Mouse (Mus musculus): ENCODE data around the gene Cd2ap.

DNA sequence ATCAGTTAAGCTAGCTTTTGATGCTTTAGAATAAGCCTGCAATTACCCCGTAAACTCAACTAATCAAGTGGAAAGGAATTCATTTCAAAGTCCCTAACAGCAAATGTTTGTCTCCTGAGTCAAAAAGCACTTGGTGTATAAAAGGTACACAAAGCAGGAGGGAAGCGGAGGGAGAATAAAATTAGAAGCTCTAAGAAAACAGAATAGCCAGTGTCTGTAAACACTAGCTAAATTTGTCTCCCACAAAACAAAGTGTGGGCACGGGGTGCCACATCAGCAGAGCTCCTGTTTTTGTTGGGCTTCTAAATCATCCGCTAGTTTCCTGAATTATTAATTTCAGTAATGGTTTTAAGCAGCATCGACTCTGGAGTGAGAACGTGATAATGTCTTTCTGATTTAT, 1.4 kb downstream of the Cd2ap start:
- TF ChIP-seq GATA1 (IDR thresholded peaks at IDR 0.05; ENCODE audit: low read length) (no peak), TAL1 (IDR thresholded peaks at IDR 0.05; ENCODE audit: low read length) (no peak)

Data from erythroblast, embryonic 14.5 days (primary cell).